Comparison of ENCODE assay signal across 19 mouse cellular contexts in genomic region chr12:52628771-52629170, GRCm38 (mm10).
DNase-seq lines count a peak whose midpoint lies in the region; TF ChIP-seq lines count a peak whose summit lies in the region.
"Had no signal": no experiment of that assay in that cellular context is flagged by ENCODE, and none has a peak within 500 bp of the region (broad histone marks: within the 10 kb centered on the region; RNA-seq: fewer than 3 reads in every experiment).

No protein-coding gene starts in this region.

- intact Hi-C loops in left cerebral cortex, postnatal 4 days (cut with DNase I), result no loop called here
- intact Hi-C loops in left cerebral cortex, postnatal 14 days (cut with DNase I), result no loop called here

- no peak overlapping the region for H3K4me3 ChIP-seq in cortical plate, adult 2 months (ENCODE audit: insufficient read depth, low read length)
- H3K4me3 ChIP-seq: forebrain, embryonic 12.5 days; heart, adult 2 months; hindbrain, embryonic 13.5 days; intestine, embryonic 15.5 days; layer of hippocampus, adult 2 months; limb, embryonic 12.5 days; liver, embryonic 13.5 days; lung, embryonic 15.5 days; midbrain, embryonic 12.5 days; myocyte had no signal

- 0 out of 2 replicates have a peak overlapping the region, but pooled peaks have one; percentile 74 for H3K27ac ChIP-seq in cortical plate, adult 2 months (ENCODE audit: insufficient read depth, low read length)
- H3K27ac ChIP-seq: forebrain, embryonic 12.5 days; heart, adult 2 months; hindbrain, embryonic 13.5 days; intestine, embryonic 15.5 days; layer of hippocampus, adult 2 months; limb, embryonic 12.5 days; liver, embryonic 13.5 days; lung, embryonic 15.5 days; midbrain, embryonic 12.5 days had no signal

- peak; percentile 29 for DNase-seq in left cerebral cortex, adult 11 months (ENCODE audit: low spot score)
- DNase-seq in left cerebral cortex, postnatal 4 days, result no peak
- peak; percentile 46 to 58 for DNase-seq in left cerebral cortex, postnatal 14 days (ENCODE audit: low spot score in 2 of 2)
- DNase-seq in right cerebral cortex, postnatal 36 days (ENCODE audit: low spot score in 2 of 2), result peak; percentile 32 to 67
- DNase-seq in lung, postnatal 4 days, result no peak
- no peak for DNase-seq in ovary, postnatal 36 days (ENCODE audit: low spot score)
- no peak for DNase-seq in cerebellum, postnatal 14 days
- DNase-seq: cerebellum, postnatal 10 days; heart, adult 2 months; liver, embryonic 13.5 days had no signal

- TF ChIP-seq CTCF in cortical plate, adult 2 months (IDR thresholded peaks at IDR 0.05; ENCODE audit: extremely low read depth, insufficient read depth, low read length), result no peak

- no peak for TF ChIP-seq POLR2A in cortical plate, adult 2 months (IDR thresholded peaks at IDR 0.05; ENCODE audit: extremely low read depth, insufficient read depth, low read length)

- H3K4me1 ChIP-seq in cortical plate, adult 2 months (ENCODE audit: control insufficient read depth, insufficient read depth, low read length), result peaks cover 5% of the 10 kb centered on the region; the same call in 1 of the 2 replicates
- H3K4me1 ChIP-seq: hindbrain, embryonic 13.5 days; intestine, embryonic 15.5 days; limb, embryonic 12.5 days; liver, embryonic 13.5 days; lung, embryonic 15.5 days; midbrain, embryonic 12.5 days had no signal

Comparison
In these comparisons a context has a peak if more than half of its experiments do, and no peak if none do; other contexts are left out.
1. DNase-seq: peak in left cerebral cortex, adult 11 months (single experiment), left cerebral cortex, postnatal 14 days (2 of 2) and right cerebral cortex, postnatal 36 days (2 of 2); none in left cerebral cortex, postnatal 4 days (single experiment), lung, postnatal 4 days (0 of 2), ovary, postnatal 36 days (single experiment) and cerebellum, postnatal 14 days (0 of 2).